Mouse (Mus musculus): Measurements from ENCODE around the gene Aspg. TPM values are rescaled to one million over a fixed set of nuclear protein-coding genes. Genes with fewer than 3 reads are reported as not detected.

Gene Aspg
- not detected for total RNA-seq (2022)

GRCm38 (mm10) chr12:112106541-112106971 lies at the start of gene Aspg:
Gene Aspg, plus strand, starts transcription at chr12:112106679.
- DNase-seq (ENCODE audit: low spot score in 2 of 2) = no peak

DNA sequence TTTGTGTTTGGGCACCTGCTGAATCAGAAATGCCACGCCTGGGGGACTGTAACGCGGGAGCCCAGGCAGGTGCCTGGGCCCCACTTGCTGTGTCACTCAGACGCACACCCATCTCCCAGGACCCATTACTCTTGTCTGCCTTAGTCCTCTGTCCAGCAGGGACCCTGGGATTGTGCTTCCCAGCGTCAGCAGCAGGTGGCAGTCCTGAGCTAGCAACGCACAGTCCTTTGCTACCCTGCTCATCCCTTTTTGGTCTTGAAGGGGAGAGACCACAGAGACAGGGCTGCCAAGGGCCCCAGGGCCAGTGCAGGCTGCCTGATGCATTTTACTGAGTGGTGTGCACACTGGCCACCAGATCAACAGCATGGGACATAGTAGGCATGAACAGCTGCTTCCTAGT lies 28.8 kb upstream of the Aspg start:
- peak; percentile 17 to 33 for DNase-seq (ENCODE audit: low spot score in 2 of 2)

- DNase-seq (ENCODE audit: low spot score in 2 of 2) = no peak
Measured at GRCm38 (mm10) chr12:112079911-112080310, 26.6 kb upstream of the Aspg start.

DNA sequence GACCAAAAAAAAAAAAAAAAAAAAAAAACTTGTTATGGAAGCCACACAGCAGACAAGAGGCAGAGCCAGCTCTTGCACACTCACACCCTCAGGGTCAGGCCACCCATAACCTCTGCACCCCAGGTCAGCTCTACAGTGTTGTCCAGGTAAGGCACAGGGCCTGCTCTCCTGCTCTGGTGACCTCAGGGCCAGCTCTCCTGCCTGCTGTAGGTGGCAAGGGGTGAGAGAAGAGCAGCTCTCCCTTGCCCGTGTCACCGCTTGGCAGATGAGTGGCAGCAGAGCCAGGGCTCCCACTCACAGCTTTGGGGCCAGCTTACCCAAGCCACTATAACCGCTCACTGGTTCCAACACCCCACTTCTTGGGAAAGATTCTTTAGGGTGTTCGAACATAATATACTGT lies 25.6 kb upstream of the Aspg start:
- DNase-seq (ENCODE audit: low spot score in 2 of 2) = no peak

DNA sequence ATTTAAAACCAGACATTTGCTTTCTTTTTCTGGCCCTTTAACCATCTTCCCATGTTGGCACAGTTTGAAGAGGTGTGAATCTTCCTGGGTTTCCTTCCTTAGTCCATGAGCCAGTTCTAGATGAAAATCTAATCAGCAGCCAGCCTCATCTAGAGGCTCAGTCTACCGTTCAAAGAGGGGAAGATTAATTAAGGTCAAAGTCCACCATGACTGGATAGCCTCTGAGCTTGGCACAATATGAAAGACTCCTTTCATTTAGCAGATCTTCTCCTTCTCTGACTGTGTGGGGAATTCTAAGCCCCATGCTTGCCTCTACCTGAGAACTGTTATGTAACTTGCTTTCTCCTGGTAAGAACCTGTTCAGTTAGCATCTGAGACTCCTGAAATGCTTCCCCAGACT lies 24.2 kb upstream of the Aspg start:
- DNase-seq (ENCODE audit: low spot score in 2 of 2) = no peak

DNA sequence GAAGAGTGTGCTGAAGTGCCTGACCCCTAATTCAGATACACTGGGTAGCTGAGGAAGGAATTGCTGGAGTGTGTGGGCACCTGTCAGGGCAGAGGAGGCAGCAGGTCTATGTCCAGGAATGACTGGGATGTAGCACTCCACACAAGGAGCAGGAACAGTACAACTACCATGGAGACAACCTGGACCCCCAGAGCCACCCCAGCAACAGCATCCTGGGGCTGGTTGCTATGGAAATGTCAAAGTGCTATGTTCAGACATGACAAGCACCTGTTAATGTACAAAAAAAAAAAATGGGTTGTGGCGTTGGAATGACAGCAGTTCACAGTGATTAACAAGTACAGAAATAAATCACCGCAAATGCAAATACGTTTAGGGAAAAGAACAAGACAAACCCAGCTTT lies 20.2 kb upstream of the Aspg start:
- DNase-seq (ENCODE audit: low spot score in 2 of 2) = no peak

DNA sequence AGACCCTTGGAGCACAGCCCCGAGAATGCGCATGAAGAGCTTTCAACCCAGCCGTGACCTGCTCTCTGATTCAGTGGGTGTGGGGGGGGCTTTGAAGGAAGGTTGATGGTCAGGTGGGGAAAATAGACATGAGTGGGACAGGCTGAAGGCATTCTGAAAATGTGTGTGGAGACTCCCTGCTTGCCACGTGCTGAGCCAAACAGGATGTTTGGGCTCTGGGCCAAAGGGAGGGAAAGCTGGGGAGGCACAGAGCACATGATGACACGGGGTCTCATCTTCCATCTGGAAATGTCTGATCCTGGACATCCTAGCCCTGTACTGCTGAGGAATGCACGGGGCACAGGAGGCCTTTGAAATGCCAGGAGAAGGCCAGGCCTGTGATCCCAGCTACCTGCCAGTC lies 19.8 kb upstream of the Aspg start:
- DNase-seq (ENCODE audit: low spot score in 2 of 2) = no peak

GRCm38 (mm10) chr12:112088609-112089324 lies 17.7 kb upstream of the Aspg start:
- no peak for DNase-seq (ENCODE audit: low spot score in 2 of 2)

DNA sequence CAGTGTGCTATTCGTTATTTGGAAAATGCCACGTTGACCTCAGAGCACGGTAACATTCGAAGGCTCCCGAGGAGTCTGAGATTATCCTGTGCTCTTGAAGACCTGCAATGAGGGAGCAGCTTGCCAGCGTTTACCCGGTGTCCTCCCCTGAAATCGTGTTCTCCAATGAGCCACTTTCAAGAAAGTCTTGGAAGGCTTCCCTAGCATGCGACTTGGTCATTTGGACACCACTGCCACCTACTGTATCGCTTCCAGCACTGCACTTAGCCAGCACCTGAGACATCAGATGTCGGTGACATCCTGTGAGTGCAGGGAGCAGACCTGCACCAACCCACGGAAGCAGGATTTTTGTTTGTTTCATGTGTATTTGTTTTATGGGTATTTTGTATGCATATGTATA lies 15.4 kb upstream of the Aspg start:
- DNase-seq (ENCODE audit: low spot score in 2 of 2) = peak in 1 of 2 experiments; percentile 33

DNA sequence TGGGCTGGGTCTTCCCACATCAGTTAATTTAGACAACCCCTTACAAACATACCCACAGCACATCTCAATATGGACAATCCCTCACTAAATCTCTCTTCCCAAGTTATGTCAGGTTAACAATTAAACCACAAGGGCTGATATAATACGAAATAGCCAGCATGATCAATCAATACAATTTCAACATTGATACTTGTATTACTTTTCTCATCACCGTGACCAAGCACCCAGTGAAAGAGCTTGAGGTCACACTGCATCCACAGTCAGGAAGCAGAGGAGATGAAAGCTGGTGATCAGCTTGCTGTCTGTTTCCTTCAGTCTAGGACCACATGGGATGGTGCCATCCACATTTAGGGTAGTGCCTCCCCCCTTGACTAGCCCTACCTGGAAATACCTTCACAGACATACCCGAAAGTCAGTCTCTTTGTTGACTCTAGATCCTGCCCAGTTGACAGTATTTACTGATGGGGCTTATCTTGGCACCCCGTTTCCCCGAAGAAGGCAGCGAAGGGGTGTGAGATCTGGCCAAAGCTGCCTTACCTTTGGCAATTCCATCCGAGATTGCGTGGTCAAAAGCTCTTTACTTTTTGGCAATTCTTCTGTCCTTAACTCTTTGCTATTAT lies 12.1 kb upstream of the Aspg start:
- DNase-seq (ENCODE audit: low spot score in 2 of 2) = no peak

- DNase-seq (ENCODE audit: low spot score in 2 of 2) = no peak
Measured at GRCm38 (mm10) chr12:112096051-112096732, 10.3 kb upstream of the Aspg start.

- no peak for DNase-seq (ENCODE audit: low spot score in 2 of 2)
Measured at GRCm38 (mm10) chr12:112096733-112097117, 9.8 kb upstream of the Aspg start.

DNA sequence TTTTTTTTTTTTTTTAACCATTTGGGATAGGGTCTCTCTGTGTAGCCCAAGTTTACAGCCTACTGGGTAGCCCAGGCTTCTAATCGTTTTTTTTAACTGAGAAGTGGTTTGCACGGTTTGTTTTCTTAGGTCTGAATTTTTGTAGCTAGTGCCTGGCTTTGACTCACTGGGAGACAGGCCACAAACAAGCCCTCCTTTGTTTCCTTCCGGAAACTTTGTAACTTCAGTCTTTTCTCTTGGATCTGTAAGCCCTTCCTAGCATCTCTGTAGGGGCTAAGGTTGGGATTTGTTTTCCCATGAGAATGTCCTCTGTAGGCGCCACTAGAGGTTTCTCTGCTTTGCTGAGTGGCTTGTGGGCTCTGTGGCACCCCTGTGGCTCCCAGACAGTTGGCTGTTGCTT lies 6.4 kb upstream of the Aspg start:
- DNase-seq (ENCODE audit: low spot score in 2 of 2) = no peak

DNA sequence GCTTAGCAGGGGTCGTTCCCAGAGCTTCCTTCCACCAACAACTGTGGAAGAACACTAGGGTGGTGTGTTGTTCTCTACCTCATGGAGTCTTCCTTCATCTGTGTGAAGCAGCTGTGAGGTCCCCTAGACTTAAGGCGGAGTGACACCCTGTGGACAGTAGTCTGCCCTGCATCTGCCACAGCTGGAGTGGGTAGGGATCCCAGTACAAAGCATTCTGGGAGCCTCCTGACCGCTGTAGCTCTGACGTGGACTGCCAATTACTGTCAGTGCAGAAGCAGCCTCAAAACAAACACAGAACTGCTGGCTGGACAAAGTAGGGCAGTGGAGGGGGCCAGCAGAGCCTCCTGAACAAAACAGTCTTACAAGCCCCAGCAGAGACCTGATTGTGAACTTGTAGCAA lies 5.4 kb upstream of the Aspg start:
- DNase-seq (ENCODE audit: low spot score in 2 of 2) = no peak

DNA sequence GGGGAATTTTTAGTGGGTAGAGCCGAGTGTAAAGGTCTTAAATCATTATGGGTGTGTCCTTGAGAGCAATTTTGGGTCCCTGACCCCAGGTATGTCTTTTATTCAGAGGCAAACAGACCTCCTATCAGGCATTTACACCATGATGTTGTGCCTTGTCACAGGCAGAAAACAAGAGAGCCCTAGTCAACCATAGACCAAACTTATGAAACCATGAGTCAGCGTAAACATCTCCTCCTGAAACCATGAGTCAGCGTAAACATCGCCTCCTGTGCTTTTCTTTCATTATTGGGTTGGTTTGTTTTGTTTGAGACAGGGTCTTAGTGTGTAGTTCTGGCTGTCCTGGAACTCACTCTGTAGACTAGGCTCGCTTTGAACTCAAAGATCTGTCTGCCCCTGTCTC lies 3.3 kb upstream of the Aspg start:
- no peak for DNase-seq (ENCODE audit: low spot score in 2 of 2)

DNA sequence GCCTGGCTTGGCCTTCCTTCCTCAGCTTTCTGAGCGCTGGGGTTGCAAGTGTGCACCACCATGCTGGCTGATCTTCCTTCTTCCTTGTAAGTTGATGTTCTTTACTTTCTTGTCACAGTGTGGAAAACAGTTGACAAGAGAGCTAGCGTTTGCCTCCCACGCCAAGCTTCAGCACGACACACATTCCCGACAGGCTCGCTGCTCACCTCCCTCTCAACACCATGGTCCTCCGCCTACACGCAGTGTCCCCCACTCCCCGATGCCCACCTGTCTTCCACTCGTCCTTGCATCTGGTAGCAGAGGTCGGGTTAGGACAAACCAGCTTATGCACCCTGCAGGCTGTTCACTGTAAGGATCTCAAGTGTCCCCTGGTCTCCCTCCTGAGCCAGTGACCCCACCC lies 1.6 kb upstream of the Aspg start:
- DNase-seq (ENCODE audit: low spot score in 2 of 2) = no peak

DNA sequence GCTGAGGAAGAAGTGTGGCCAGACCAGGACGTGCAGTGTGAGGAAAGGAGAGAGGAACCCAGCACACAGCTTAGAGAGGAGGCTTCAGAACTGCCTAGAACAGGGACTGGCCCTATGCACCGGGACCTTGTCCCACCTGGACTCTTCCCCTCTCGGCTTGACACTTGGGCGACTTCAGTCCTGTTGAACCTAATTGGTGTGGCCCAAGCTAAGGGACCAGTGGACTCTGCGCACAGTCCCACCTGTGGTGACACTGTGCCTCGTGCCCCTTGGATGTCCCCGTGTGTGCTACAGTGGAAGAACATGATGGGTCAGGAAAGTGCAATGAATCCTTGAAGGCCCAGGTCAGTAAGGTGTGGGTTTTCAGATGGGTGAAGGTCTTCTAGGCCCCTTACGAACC lies 1.2 kb downstream of the Aspg start:
- DNase-seq (ENCODE audit: low spot score in 2 of 2) = no peak

DNA sequence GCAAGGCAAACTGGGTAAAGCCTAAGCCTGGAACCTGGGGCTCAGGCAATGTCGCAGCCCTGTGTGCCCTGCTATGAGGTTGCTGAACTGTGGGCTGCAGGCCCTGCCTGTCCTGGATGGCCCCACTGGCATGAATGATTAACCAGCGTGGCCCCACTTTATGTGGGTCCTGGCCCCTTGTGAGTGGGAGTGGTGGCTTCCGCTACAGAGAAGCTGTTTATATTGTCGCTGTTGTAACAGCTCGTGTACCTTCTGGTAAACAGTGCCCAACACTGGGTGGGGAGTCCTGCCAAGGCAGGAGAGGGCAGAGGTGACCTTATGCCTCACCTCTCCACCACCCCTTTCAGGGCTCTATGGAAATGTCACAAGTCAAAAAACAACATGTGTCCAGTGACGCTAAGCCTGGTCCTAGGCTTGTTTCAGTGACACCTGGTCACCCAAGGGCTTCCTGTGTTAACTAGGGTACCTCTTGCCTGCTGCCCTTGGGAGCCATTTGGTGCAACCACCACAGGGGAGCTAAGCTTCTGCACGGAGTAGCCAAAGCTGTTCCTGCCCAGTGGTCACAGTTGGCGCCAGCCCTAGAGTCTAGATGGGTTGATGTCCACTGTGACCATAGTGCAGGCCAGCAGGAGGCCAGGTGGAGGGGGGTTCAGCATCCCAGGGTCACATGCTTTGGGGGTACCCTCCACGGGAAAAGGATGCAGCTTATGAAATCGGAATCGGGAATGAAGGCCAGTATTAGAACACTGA lies 2.4 kb downstream of the Aspg start:
- DNase-seq (ENCODE audit: low spot score in 2 of 2) = no peak

DNA sequence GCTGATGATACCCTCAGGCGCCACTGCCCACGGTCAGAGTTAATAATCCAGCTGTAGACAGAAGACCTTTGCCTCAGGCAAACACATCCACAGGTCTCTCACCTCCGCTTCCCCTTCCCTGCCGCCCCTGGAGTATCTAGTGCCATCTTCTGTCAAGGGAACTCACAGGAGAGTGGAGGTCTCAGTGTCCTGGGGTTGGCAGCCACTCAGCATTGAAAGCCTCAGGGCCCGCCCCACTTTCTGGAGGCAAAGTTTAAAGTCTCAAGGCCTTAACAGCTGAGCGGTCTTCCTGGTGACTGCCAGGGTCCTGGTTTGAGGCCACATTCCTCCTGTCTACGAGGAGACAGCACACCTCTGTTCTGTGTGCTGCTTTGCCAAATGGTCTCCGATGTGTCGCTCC lies 3.2 kb downstream of the Aspg start:
- no peak for DNase-seq (ENCODE audit: low spot score in 2 of 2)

GRCm38 (mm10) chr12:112111323-112111722 lies 4.8 kb downstream of the Aspg start:
- no peak for DNase-seq (ENCODE audit: low spot score in 2 of 2)

DNA sequence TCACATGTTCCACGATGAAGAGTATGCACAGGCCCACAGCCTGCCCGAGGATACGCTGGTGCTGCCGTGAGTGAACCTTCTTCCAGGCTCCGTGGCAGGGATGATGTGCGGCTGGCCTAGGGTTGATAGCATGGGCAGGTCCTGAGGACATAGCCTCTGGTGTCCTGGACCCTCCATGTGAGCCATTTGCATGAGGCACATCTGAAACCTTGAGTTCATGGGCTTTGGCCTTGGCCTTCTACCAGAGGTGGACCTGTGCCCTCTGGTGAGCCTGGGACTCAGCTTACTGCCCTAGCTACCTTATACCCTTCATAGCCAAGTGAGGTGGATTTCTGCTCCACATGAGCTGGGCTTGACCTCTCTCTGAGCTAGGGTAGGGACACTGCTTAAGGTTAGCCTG lies 5.8 kb downstream of the Aspg start:
- DNase-seq (ENCODE audit: low spot score in 2 of 2) = no peak

All from gastrocnemius, adult 8-10 months (tissue).